Mouse (Mus musculus) midbrain, embryonic 10.5 days (tissue): ENCODE measurements around the gene Cfap58. TPM values are rescaled to one million over a fixed set of nuclear protein-coding genes. Genes with fewer than 3 reads are reported as not detected.

Source experiments
- DNase-seq: peaks from one replicate; pipeline ENCODE4 v3.0.0-alpha.2; 2017; ENCODE audit warnings: low spot score
- H3K27ac ChIP-seq: fragments of 300-500 bp; sonication (generic); replicated peaks from 2 replicates; pipeline ENCODE4 v1.5.1; 2016; ENCODE audit warnings: mild to moderate bottlenecking
- H3K27me3 ChIP-seq: fragments of 300-500 bp; sonication (generic); 2 replicates; pipeline ENCODE4 v1.6.1; 2016; ENCODE audit warnings: low read depth, mild to moderate bottlenecking; ENCODE audit not compliant: poor library complexity, severe bottlenecking
- H3K36me3 ChIP-seq: fragments of 300-500 bp; sonication (generic); 2 replicates; pipeline ENCODE4 v1.6.1; 2016; ENCODE audit warnings: mild to moderate bottlenecking, moderate library complexity
- H3K4me1 ChIP-seq: fragments of 300-500 bp; sonication (generic); 2 replicates; pipeline ENCODE4 v1.6.1; 2016
- H3K4me3 ChIP-seq: fragments of 300-500 bp; sonication (generic); 2 replicates; pipeline ENCODE4 v1.5.1; 2016; ENCODE audit warnings: mild to moderate bottlenecking, moderate library complexity
- H3K9me3 ChIP-seq: fragments of 300-500 bp; sonication (generic); replicated peaks from 2 replicates; pipeline ENCODE4 v1.6.1; 2016; ENCODE audit warnings: mild to moderate bottlenecking
- WGBS: fragments of 180-500 bp; shearing (Covaris S2); methylation state at CpG from one replicate; pipeline ENCODE4 v1.1.7; 2016; 5-methylcytosine and 5-hydroxymethylcytosine counted together
- polyA plus RNA-seq: library from polyadenylated mRNA; unstranded; fragments of >200 nt; fragmentation: Nextera tagmentation; extraction: Ambion mirVana; gene quantifications from 2 replicates; pipeline ENCODE4 v1.2.1, GENCODE M21; 2016

The Cfap58 gene
- polyA plus RNA-seq, 1 experiment from 2014 or later: 0.07 TPM

DNA sequence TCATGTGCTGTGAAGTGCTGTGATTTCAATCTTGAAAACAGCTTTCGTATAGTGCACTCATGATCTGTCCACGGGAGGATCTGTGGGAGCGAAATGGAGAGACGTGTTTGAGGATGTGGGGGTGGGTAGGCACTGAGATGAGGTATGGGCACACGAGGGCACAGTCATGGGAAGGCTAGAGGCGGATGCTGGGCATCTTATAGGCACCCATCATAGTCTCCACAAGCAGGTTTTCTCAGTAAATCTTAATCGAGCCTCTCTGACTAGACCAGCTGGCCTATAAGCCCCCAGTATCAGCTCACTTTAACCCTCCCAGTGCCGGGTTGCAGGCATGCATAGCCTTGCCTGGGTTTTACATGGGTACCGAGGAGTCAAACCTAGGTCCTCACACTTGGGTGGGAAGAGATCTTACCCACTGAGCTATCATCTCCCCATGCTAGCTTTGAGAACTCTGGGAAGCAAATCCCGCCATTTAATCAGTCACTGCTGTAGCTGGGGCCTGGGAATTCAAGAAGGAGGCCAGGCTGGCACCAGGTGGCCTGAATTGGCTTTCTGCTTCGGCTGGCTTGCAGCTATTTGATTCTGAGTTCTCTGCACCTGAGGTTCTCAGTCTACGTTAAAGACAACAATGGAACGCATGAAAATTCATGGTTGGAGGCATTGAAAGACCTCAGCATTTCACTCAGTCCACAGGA, 51.6 kb downstream of the Cfap58 start:
- Histone ChIP-seq H3K27me3 (no peaks in the 10 kb centered on the region), H3K36me3 (no peaks in the 10 kb centered on the region), H3K4me3 (no peak overlapping the region), H3K4me1 (peaks cover 8% of the 10 kb centered on the region; the same call in 1 of the 2 replicates), H3K9me3 (no peaks in the 10 kb centered on the region), H3K27ac (peak overlapping the region; percentile 23; the same call in 1 of the 2 replicates)
- 72% methylated on average over 13 of the region's 13 CpGs for WGBS
- DNase-seq: no peak

GRCm38 (mm10) chr19:47989575-47989891, 52.1 kb downstream of the Cfap58 start:
- WGBS: 87% methylated on average over 4 of the region's 4 CpGs
- Histone ChIP-seq H3K4me1 (peaks cover 8% of the 10 kb centered on the region; the same call in 1 of the 2 replicates), H3K27me3 (no peaks in the 10 kb centered on the region), H3K27ac (no peak overlapping the region), H3K4me3 (no peak overlapping the region), H3K36me3 (no peaks in the 10 kb centered on the region), H3K9me3 (no peaks in the 10 kb centered on the region)
- DNase-seq: no peak

GRCm38 (mm10) chr19:48001240-48001639, 63.8 kb downstream of the Cfap58 start:
- WGBS: 91% methylated on average over 13 of the region's 13 CpGs
- no peak for DNase-seq
- Histone ChIP-seq H3K4me1 (no peaks in the 10 kb centered on the region), H3K9me3 (no peaks in the 10 kb centered on the region), H3K36me3 (no peaks in the 10 kb centered on the region), H3K27me3 (no peaks in the 10 kb centered on the region), H3K27ac (no peak overlapping the region), H3K4me3 (no peak overlapping the region)

GRCm38 (mm10) chr19:48001774-48002173, 64.3 kb downstream of the Cfap58 start:
- Histone ChIP-seq H3K27ac (no peak overlapping the region), H3K36me3 (no peaks in the 10 kb centered on the region), H3K4me3 (no peak overlapping the region), H3K9me3 (no peaks in the 10 kb centered on the region), H3K4me1 (no peaks in the 10 kb centered on the region), H3K27me3 (no peaks in the 10 kb centered on the region)
- DNase-seq: no peak
- 89% methylated on average over 11 of the region's 11 CpGs for WGBS

DNA sequence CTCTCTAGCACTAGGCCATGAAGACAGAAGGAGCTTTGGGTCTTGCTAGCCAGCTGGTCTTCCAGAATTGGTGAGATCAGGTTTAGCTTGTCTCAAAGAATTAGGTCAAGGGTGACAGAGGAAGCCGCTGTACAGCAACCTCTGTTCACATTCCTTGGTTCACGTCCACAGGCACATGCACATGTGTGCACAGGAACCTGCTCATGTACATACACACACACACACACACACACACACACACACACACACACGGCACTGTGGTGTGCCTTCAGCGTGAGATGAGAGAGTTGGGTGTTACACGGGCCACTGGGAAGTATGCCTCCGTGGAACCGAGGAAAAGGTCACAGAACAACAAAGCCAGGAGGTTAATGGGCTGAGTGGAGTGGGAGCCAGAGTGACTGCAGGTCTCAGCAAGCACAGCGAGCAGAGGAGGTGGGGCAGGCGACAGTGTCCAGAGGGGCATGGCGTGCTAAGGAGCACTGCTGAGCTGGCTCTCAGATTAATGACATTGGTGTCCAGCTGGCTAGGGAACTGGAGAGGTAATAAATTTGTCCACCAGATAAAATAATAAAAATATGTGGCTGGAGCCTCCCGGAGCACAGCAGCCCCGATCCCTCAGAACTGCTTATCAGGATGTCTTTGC, 71.4 kb downstream of the Cfap58 start:
- no peak for DNase-seq
- WGBS: 76% methylated on average over 12 of the region's 12 CpGs
- no peak overlapping the region for H3K4me3 ChIP-seq

DNA sequence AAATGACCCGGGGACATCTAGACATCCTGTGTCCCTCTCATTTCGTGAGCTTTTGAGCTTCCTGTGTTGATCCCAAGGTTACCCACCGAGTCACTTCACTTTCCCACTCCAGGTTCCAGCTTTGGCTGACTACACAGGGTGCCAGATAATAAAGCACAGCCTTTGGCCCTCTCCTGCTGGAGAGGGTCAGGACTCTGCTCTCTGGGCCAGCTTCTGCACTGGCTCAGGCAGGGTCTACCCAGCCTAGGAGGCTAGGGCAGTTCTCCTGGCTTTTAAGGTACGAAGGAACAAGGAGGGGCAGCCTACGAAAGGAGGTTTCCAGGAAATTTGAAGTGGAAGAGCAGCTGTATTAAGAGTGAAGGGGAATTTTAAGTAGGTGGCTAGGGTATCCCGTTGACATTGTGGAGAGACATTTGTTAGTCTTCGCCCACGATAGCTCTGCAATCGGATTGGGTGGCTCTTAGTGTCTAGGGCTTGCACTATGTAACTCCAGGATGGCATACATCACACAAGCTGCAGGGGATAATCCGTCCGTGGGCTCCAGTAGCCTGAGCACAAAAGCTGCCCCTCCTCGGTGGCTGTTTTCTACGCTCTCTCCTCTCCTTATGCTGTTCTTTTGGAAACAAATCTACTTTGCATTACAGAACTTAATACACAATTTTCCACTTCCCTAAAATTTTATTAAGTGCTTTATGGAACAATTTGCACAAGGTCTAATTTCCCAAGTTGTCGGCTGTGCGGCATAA, 72.3 kb downstream of the Cfap58 start:
- DNase-seq: no peak
- H3K27me3 ChIP-seq: no peaks in the 10 kb centered on the region
- no peaks in the 10 kb centered on the region for H3K36me3 ChIP-seq
- H3K27ac ChIP-seq: no peak overlapping the region
- 77% methylated on average over 15 of the region's 15 CpGs for WGBS
- 0 out of 2 replicates have a peak, but pooled peaks cover 5% of the 10 kb centered on the region for H3K4me1 ChIP-seq
- H3K9me3 ChIP-seq: no peaks in the 10 kb centered on the region
- no peak overlapping the region for H3K4me3 ChIP-seq

More for the DNA sequence above, 71.4 kb downstream of the Cfap58 start:
- H3K4me1 ChIP-seq: 0 out of 2 replicates have a peak, but pooled peaks cover 5% of the 10 kb centered on the region
- no peaks in the 10 kb centered on the region for H3K36me3 ChIP-seq
- H3K27me3 ChIP-seq: no peaks in the 10 kb centered on the region
- H3K9me3 ChIP-seq: no peaks in the 10 kb centered on the region
- no peak overlapping the region for H3K27ac ChIP-seq

DNA sequence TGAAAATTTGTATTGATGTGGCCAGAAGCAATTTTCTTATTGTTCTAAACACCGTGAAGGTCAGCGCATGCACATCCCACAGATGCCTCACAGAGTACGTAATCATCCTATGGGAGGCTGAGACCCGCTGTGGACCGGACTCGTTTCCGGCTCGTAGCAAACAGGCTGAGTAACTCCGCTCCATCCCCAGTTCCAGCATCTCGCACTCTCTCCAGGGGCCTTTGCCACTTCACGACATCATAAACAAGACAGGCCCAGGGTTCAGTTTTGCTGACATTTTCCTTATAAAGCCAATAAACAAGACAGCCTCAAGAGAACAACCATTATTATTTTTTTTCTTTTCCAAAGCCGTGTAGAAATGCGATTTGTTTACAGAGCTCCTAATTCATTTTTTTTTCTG, 82.6 kb downstream of the Cfap58 start:
- no peaks in the 10 kb centered on the region for H3K27me3 ChIP-seq
- H3K27ac ChIP-seq: no peak overlapping the region
- H3K4me3 ChIP-seq: no peak overlapping the region
- H3K9me3 ChIP-seq: no peaks in the 10 kb centered on the region
- no peaks in the 10 kb centered on the region for H3K4me1 ChIP-seq
- no peaks in the 10 kb centered on the region for H3K36me3 ChIP-seq
- no peak for DNase-seq
- WGBS: 72% methylated on average over 13 of the region's 13 CpGs

DNA sequence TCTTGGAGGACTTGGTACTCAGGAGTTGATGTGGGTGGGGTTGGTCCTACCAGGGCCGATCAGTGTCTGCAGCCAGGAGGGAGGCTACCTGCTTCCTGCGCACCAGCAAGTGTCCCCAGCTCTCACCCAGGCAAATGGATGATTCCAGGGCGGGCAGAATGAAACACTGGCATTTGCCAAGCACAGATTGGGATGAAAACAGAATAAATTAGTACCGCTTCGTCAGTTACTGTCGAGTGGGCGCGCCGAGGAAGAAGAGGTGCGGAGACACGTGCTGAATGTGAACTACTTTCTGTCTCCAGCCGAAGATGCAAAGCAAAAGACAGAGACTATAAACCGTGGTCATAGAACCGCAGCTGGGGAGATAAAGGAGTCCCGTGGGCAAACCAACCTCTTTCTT, 84.0 kb downstream of the Cfap58 start:
- no peaks in the 10 kb centered on the region for H3K9me3 ChIP-seq
- no peaks in the 10 kb centered on the region for H3K27me3 ChIP-seq
- no peaks in the 10 kb centered on the region for H3K36me3 ChIP-seq
- H3K4me1 ChIP-seq: no peaks in the 10 kb centered on the region
- no peak for DNase-seq
- 77% methylated on average over 15 of the region's 15 CpGs for WGBS
- no peak overlapping the region for H3K4me3 ChIP-seq
- H3K27ac ChIP-seq: no peak overlapping the region

- DNase-seq: no peak
These were observed 85.3 kb downstream of the Cfap58 start for GRCm38 (mm10) chr19:48022763-48023162.

DNA sequence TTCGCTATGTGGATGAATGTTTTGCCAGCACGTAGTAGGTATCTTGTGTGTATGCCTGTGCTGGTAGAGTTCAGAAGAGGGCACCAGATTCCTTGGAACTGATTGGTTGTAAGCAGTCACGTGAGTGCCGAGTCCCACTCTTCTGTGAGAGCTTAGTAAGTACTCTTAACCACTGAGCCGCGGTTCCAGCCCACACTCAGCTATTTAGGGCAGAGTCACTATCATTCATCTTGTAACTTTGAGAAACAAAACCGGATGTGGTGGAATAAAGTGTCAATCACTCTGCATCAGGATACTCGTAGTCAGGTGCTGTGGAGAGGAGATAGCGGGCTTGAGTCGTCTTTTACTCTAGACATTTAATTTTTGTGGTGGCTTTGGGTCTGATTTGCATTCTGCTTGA, 86.3 kb downstream of the Cfap58 start:
- WGBS: 88% methylated on average over 10 of the region's 10 CpGs
- H3K9me3 ChIP-seq: no peaks in the 10 kb centered on the region
- no peak overlapping the region for H3K27ac ChIP-seq
- H3K36me3 ChIP-seq: no peaks in the 10 kb centered on the region
- no peak for DNase-seq
- no peak overlapping the region for H3K4me3 ChIP-seq
- 0 out of 2 replicates have a peak, but pooled peaks cover 2% of the 10 kb centered on the region for H3K4me1 ChIP-seq
- H3K27me3 ChIP-seq: no peaks in the 10 kb centered on the region

More at GRCm38 (mm10) chr19:48022763-48023162, 85.3 kb downstream of the Cfap58 start:
- H3K27ac ChIP-seq: no peak overlapping the region
- WGBS: 91% methylated on average over 5 of the region's 5 CpGs
- H3K36me3 ChIP-seq: no peaks in the 10 kb centered on the region
- 0 out of 2 replicates have a peak, but pooled peaks cover 2% of the 10 kb centered on the region for H3K4me1 ChIP-seq
- no peak overlapping the region for H3K4me3 ChIP-seq
- no peaks in the 10 kb centered on the region for H3K27me3 ChIP-seq
- H3K9me3 ChIP-seq: no peaks in the 10 kb centered on the region

- no peaks in the 10 kb centered on the region for H3K36me3 ChIP-seq
- H3K27ac ChIP-seq: no peak overlapping the region
- H3K4me1 ChIP-seq: 0 out of 2 replicates have a peak, but pooled peaks cover 2% of the 10 kb centered on the region
- no peak for DNase-seq
- no peaks in the 10 kb centered on the region for H3K27me3 ChIP-seq
- no peaks in the 10 kb centered on the region for H3K9me3 ChIP-seq
- WGBS: 89% methylated on average over 8 of the region's 8 CpGs
- no peak overlapping the region for H3K4me3 ChIP-seq
These were observed 87.9 kb downstream of the Cfap58 start for GRCm38 (mm10) chr19:48025366-48025765.

GRCm38 (mm10) chr19:48026882-48027281, 89.4 kb downstream of the Cfap58 start:
- H3K27me3 ChIP-seq: no peaks in the 10 kb centered on the region
- H3K4me1 ChIP-seq: 0 out of 2 replicates have a peak, but pooled peaks cover 2% of the 10 kb centered on the region
- no peaks in the 10 kb centered on the region for H3K9me3 ChIP-seq
- no peaks in the 10 kb centered on the region for H3K36me3 ChIP-seq
- H3K4me3 ChIP-seq: no peak overlapping the region
- 81% methylated on average over 2 of the region's 2 CpGs for WGBS
- no peak overlapping the region for H3K27ac ChIP-seq
- no peak for DNase-seq

DNA sequence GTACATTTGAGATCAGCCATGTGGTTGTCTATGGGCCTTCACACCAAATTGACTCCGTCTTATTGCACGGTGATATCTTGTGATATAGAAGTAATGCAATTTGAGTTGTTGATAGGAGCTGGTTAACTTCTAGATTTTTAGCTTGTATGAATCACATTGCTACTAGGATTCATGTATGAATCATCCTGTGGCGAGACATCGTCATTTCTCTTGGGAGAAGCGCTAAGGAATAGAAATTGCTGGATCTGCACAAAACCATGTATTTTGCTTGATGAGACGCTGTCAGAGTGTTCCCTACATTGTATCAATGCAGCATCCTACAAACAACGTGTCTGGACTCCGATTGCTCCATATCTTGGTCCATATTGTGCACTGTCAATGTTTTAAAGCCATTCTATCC, 102.1 kb downstream of the Cfap58 start:
- Histone ChIP-seq H3K36me3 (no peaks in the 10 kb centered on the region), H3K27ac (no peak overlapping the region), H3K9me3 (no peaks in the 10 kb centered on the region), H3K27me3 (no peaks in the 10 kb centered on the region), H3K4me1 (no peaks in the 10 kb centered on the region), H3K4me3 (no peak overlapping the region)
- no peak for DNase-seq
- 91% methylated on average over 8 of the region's 8 CpGs for WGBS
